Comparison of ENCODE assay signal across 10 mouse cellular contexts in genomic region chr6:32460400-32460799, GRCm38 (mm10).
DNase-seq lines count a peak whose midpoint lies in the region; ATAC-seq and TF ChIP-seq lines count a peak whose summit lies in the region.
"Had no signal": no experiment of that assay in that cellular context is flagged by ENCODE, and none has a peak within 500 bp of the region (broad histone marks: within the 10 kb centered on the region; RNA-seq: fewer than 3 reads in every experiment).

No protein-coding gene starts in this region.

- no peak for TF ChIP-seq CTCF in gastrocnemius, adult 2 months (IDR thresholded peaks at IDR 0.05)

- H3K27me3 ChIP-seq in midbrain, embryonic 15.5 days (replicated peaks) = no peaks in the 10 kb centered on the region
- H3K27me3 ChIP-seq: embryonic facial prominence, embryonic 13.5 days; limb, embryonic 15.5 days had no signal

- no peaks in the 10 kb centered on the region for H3K9me3 ChIP-seq in midbrain, embryonic 15.5 days
- H3K9me3 ChIP-seq: embryonic facial prominence, embryonic 13.5 days; limb, embryonic 15.5 days had no signal

- H3K4me2 ChIP-seq in midbrain, embryonic 15.5 days = no peak overlapping the region
- H3K4me2 ChIP-seq: embryonic facial prominence, embryonic 13.5 days; limb, embryonic 15.5 days had no signal

- H3K4me3 ChIP-seq in gastrocnemius, adult 2 months = peak overlapping the region; percentile 50
- H3K4me3 ChIP-seq in midbrain, embryonic 15.5 days = no peak overlapping the region
- H3K4me3 ChIP-seq: embryonic facial prominence, embryonic 13.5 days; limb, embryonic 15.5 days had no signal

- no peaks in the 10 kb centered on the region for H3K36me3 ChIP-seq in midbrain, embryonic 15.5 days (replicated peaks)
- H3K36me3 ChIP-seq: embryonic facial prominence, embryonic 13.5 days; limb, embryonic 15.5 days had no signal

- intact Hi-C loops in gastrocnemius, adult 2 months (cut with DNase I) = no loop called here

- ATAC-seq in erythroblast, adult 5-6 weeks (replicated peaks; ENCODE audit: low FRiP score, poor library complexity, severe bottlenecking) = no peak
- ATAC-seq in midbrain, embryonic 15.5 days (replicated peaks) = no peak

- 81% methylated on average over 8 of the region's 8 CpGs for WGBS in midbrain, embryonic 15.5 days

- peaks cover 10% of the 10 kb centered on the region; the same call in 1 of the 2 replicates for H3K4me1 ChIP-seq in midbrain, embryonic 15.5 days

- no peak for DNase-seq in gastrocnemius, adult 2 months
- no peak for DNase-seq in gastrocnemius, postnatal 10 days
- DNase-seq in heart, adult 9 months (ENCODE audit: low spot score in 2 of 2) = peak; percentile 65 to 85
- DNase-seq in kidney, adult 8-10 months = peak; percentile 23 to 47
- DNase-seq in lung, postnatal 10 days = peak; percentile 76
- DNase-seq in spleen, postnatal 10 days (ENCODE audit: low spot score in 2 of 2) = no peak

- peak overlapping the region; percentile 65 for H3K27ac ChIP-seq in gastrocnemius, adult 2 months
- H3K27ac ChIP-seq in midbrain, embryonic 15.5 days = no peak overlapping the region
- H3K27ac ChIP-seq: embryonic facial prominence, embryonic 13.5 days; limb, embryonic 15.5 days had no signal

- H3K9ac ChIP-seq in midbrain, embryonic 15.5 days = no peak overlapping the region
- H3K9ac ChIP-seq: embryonic facial prominence, embryonic 13.5 days; limb, embryonic 15.5 days had no signal

Comparison
In these comparisons a context has a peak if more than half of its experiments do, and no peak if none do; other contexts are left out.
1. DNase-seq: peak in heart, adult 9 months (2 of 2), kidney, adult 8-10 months (2 of 2) and lung, postnatal 10 days (single experiment); none in gastrocnemius, adult 2 months (single experiment), gastrocnemius, postnatal 10 days (single experiment) and spleen, postnatal 10 days (0 of 2).